Mouse (Mus musculus) neural tube, embryonic 14.5 days (tissue): ENCODE results near the gene Pogk. TPM values are rescaled to one million over a fixed set of nuclear protein-coding genes. Genes with fewer than 3 reads are reported as not detected.
A peak's percentile ranks its signal among the peaks of the same experiment; 100 is the strongest.

Experiments used
- ATAC-seq: fragments of 200-750 bp; cut with Nextera tagmentation; 2 replicates; pipeline ENCODE4 v1.8.0; 2017; ENCODE audit warnings: low read depth, mild to moderate bottlenecking, moderate TSS enrichment, moderate library complexity
- H3K27ac ChIP-seq: fragments of 300-500 bp; sonication (generic); 2 replicates; pipeline ENCODE4 v1.5.1; 2014; ENCODE audit warnings: low read depth, mild to moderate bottlenecking, control low read depth, low read length, moderate library complexity, mixed read lengths
- H3K27me3 ChIP-seq: fragments of 300-500 bp; sonication (generic); 2 replicates; pipeline ENCODE4 v1.6.1; 2014; ENCODE audit warnings: low read length; ENCODE audit not compliant: control insufficient read depth, insufficient read depth
- H3K36me3 ChIP-seq: fragments of 300-500 bp; sonication (generic); 2 replicates; pipeline ENCODE4 v1.6.1; 2014; ENCODE audit warnings: low read length, mixed read lengths; ENCODE audit not compliant: control insufficient read depth, insufficient read depth
- H3K4me1 ChIP-seq: fragments of 300-500 bp; sonication (generic); 2 replicates; pipeline ENCODE4 v1.6.1; 2014; ENCODE audit warnings: low read length; ENCODE audit not compliant: control insufficient read depth, insufficient read depth
- H3K4me2 ChIP-seq: fragments of 300-500 bp; sonication (generic); 2 replicates; pipeline ENCODE4 v1.6.1; 2014; ENCODE audit warnings: mild to moderate bottlenecking, low read depth, low read length, control low read depth
- H3K4me3 ChIP-seq: fragments of 300-500 bp; sonication (generic); 2 replicates; pipeline ENCODE4 v1.5.1; 2014; ENCODE audit warnings: low read depth, low read length, control low read depth, mixed read lengths
- H3K9ac ChIP-seq: fragments of 300-500 bp; sonication (generic); replicated peaks from 2 replicates; pipeline ENCODE4 v1.6.1; 2014; ENCODE audit warnings: low read depth, mild to moderate bottlenecking, control low read depth, low read length, mixed read lengths
- H3K9me3 ChIP-seq: fragments of 300-500 bp; sonication (generic); 2 replicates; pipeline ENCODE4 v1.6.1; 2016; ENCODE audit warnings: low read length; ENCODE audit not compliant: control insufficient read depth
- WGBS: fragments of 180-500 bp; shearing (Covaris S2); extraction: QIAGEN DNeasy Blood & Tissue Kit; methylation state at CpG from one replicate; pipeline ENCODE4 v1.1.7; 2014; 5-methylcytosine and 5-hydroxymethylcytosine counted together
- polyA plus RNA-seq: library from polyadenylated mRNA; unstranded; fragments of >200 nt; fragmentation: Nextera tagmentation; extraction: Ambion mirVana; gene quantifications from 2 replicates; pipeline ENCODE4 v1.2.1, GENCODE M21; 2014

The Pogk gene
- polyA plus RNA-seq, 1 experiment from 2014 or later = 40.2 TPM

DNA sequence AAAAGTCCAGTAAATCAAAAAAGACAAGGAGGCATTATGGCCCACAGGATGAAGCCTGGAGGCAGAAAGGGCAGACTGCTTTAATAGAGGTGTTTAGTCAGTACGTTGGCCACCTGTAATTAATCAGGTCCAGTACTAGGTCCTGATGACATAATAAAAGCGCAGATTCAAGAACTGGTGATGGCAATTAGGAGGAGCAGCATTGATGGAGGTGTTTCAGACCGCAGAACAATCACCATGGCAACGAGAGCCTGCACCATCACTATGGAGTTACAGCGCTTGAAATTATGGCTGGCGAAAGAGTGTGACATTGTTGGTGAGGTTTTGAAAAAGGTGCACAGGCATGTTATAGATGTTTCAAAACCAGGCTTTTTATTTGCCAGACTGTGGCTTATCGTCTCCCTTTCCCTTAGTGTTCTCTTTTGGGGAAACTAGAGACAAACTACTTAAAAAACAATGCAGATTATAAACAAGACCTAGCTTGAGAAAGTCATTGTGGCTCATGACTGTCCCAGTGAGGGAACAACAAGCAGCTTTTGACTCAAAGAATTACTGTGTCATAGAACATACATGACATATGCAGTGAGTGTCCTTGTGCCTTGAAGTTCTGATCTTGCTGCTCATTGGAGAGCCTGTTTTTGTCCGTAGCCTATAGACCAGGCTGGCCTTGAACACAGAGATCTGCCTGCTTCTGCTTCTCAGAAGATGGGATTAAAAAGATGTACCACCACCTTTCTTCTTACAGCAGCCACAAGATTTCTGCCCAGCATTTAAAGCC, 65.2 kb downstream of the Pogk start:
- no peak overlapping the region for H3K4me2 ChIP-seq
- peak; percentile 89 for ATAC-seq
- 32% methylated on average over 8 of the region's 8 CpGs for WGBS

DNA sequence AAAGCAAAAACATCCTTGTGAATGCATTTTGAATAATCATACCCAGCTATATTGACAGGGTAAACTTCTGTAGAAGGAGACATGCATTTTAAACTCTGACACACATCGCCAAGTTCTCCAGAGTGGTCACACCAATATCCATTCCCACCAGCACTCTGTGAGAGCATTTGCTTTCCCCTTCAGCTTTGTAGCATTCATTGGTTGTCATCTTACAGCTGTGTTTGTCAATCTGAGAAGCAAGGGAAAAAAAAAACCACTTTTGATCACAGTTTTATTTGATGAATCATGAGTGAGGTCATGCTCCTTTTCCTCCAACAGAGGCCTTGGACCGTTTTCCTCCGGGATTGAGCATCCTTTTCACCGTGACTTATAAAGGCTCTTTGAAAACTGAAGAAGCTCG, 66.1 kb downstream of the Pogk start:
- H3K9me3 ChIP-seq = no peaks in the 10 kb centered on the region
- peaks cover 6% of the 10 kb centered on the region for H3K4me1 ChIP-seq
- WGBS = 32% methylated on average over 5 of the region's 5 CpGs
- H3K36me3 ChIP-seq = no peaks in the 10 kb centered on the region
- no peak overlapping the region for H3K27ac ChIP-seq
- H3K4me3 ChIP-seq = no peak overlapping the region
- H3K9ac ChIP-seq = no peak overlapping the region
- no peak overlapping the region for H3K4me2 ChIP-seq
- no peaks in the 10 kb centered on the region for H3K27me3 ChIP-seq
- ATAC-seq = no peak

More for the DNA sequence above, 65.2 kb downstream of the Pogk start:
- H3K9ac ChIP-seq = no peak overlapping the region
- H3K36me3 ChIP-seq = no peaks in the 10 kb centered on the region
- H3K27ac ChIP-seq = no peak overlapping the region
- H3K27me3 ChIP-seq = no peaks in the 10 kb centered on the region
- no peak overlapping the region for H3K4me3 ChIP-seq
- H3K9me3 ChIP-seq = no peaks in the 10 kb centered on the region
- peaks cover 6% of the 10 kb centered on the region for H3K4me1 ChIP-seq

DNA sequence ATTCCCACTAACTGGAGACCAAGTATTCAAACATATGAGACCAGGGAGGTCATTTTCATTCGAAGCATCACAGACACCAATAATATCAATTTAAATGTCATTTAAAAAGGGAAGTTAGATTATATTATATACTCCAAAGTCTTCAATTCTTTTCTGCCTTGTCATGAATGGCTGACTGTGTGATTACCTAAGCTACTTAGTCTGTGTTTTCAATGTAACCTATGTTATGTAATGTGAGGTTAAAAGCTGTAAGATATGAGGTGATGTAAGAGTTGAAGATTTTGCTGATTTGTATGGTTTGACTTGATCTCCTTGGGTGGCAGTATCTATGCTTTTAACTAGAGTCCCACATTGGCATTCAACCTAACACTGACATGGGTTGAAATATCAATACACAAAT, 67.1 kb downstream of the Pogk start:
- no peaks in the 10 kb centered on the region for H3K36me3 ChIP-seq
- no peaks in the 10 kb centered on the region for H3K27me3 ChIP-seq
- peaks cover 6% of the 10 kb centered on the region for H3K4me1 ChIP-seq
- H3K9ac ChIP-seq = no peak overlapping the region
- H3K4me3 ChIP-seq = no peak overlapping the region
- WGBS = 74% methylated on average over 1 of the region's 1 CpGs
- no peak overlapping the region for H3K27ac ChIP-seq
- no peak overlapping the region for H3K4me2 ChIP-seq
- H3K9me3 ChIP-seq = no peaks in the 10 kb centered on the region
- ATAC-seq = no peak

DNA sequence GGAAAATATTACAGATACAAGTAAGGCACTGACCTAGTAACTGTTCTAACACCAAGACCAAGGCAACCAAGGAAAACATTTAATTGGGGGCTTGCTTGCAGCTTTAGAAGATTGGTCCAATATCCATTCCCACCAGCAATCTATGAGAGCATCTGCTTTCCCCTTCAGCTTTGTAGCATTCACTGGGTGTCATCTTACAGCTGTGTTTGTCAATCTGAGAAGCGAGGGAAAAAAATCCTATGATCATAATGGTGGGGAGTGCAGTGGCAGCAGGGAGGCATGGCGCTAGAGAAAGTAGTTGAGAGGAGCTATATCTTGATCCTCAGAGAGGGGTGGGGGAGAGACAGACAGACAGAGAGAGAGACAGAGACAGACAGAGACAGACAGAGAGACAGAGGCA, 67.6 kb downstream of the Pogk start:
- peaks cover 6% of the 10 kb centered on the region for H3K4me1 ChIP-seq
- no peak overlapping the region for H3K9ac ChIP-seq
- no peaks in the 10 kb centered on the region for H3K36me3 ChIP-seq
- H3K4me3 ChIP-seq = no peak overlapping the region
- H3K4me2 ChIP-seq = no peak overlapping the region
- H3K27me3 ChIP-seq = no peaks in the 10 kb centered on the region
- no peak overlapping the region for H3K27ac ChIP-seq
- no peak for ATAC-seq
- no peaks in the 10 kb centered on the region for H3K9me3 ChIP-seq
- WGBS = 64% methylated on average over 2 of the region's 2 CpGs

DNA sequence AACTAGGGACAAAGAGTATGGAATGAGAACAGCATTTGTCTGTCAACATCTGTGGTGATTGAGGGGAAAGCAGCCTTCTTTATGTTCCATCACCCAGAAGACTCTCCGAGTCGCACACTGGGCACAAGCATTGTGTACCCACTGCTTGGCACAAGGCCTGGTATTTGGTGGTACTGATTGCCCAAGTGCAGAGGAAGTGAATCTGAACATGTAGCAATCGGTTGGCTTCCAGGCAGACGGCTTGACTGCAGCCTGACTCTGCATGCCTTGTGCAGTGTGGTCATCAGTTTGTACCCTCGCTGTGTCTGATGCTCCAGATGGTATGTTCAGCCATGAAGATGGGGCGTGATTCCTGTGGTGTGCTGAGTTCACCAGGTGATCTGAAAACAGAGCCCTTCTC, 70.6 kb downstream of the Pogk start:
- no peaks in the 10 kb centered on the region for H3K27me3 ChIP-seq

More for the DNA sequence above, 70.6 kb downstream of the Pogk start:
- 81% methylated on average over 6 of the region's 6 CpGs for WGBS
- Histone ChIP-seq H3K36me3 (no peaks in the 10 kb centered on the region), H3K4me1 (peaks cover under 1% of the 10 kb centered on the region), H3K4me3 (no peak overlapping the region), H3K4me2 (no peak overlapping the region), H3K9me3 (no peaks in the 10 kb centered on the region), H3K9ac (no peak overlapping the region), H3K27ac (no peak overlapping the region)
- no peak for ATAC-seq

Other genes with a start within 250 kb of the Pogk start
- not detected in 2 replicates for gene Mael, start 171.1 kb downstream of the Pogk start, polyA plus RNA-seq
- 2.8 and 3.3 TPM in 2 replicates for gene Ildr2, start 155.7 kb downstream of the Pogk start, polyA plus RNA-seq
- gene Tada1, start 30.8 kb downstream of the Pogk start, polyA plus RNA-seq = 83.6 and 84.0 TPM in 2 replicates
- gene Gm4846, start 87.7 kb upstream of the Pogk start, polyA plus RNA-seq = not detected in 2 replicates
- not detected in 2 replicates for gene Gm4847, start 237.8 kb upstream of the Pogk start, polyA plus RNA-seq